Mouse (Mus musculus): ENCODE measurements around the gene Pdzk1. TPM values are rescaled to one million over a fixed set of nuclear protein-coding genes. Genes with fewer than 3 reads are reported as not detected.

The Pdzk1 gene
- 0.38 and 0.50 TPM in 2 replicates for polyA plus RNA-seq (2014; fragmentation: Nextera tagmentation; extraction: Ambion mirVana)

GRCm38 (mm10) chr3:96828984-96829383 is at the start of gene Pdzk1, which contains the start of gene Cd160:
TSS of gene Pdzk1 (plus strand) at chr3:96829284.
TSS of gene Cd160 (minus strand) at chr3:96829351.
- 65% methylated on average over 1 of the region's 1 CpGs for WGBS
- H3K4me2 ChIP-seq, result no peak within 1 kb of the TSS
- H3K36me3 ChIP-seq (ENCODE audit: control insufficient read depth, insufficient read depth, low read length), result no peaks in the 10 kb centered on the region
- H3K4me1 ChIP-seq (ENCODE audit: control insufficient read depth, insufficient read depth, low read length), result 0 out of 2 replicates have a peak, but pooled peaks cover 2% of the 10 kb centered on the region
- no peak for ATAC-seq (ENCODE audit: low FRiP score)
- peak; percentile 81 for DNase-seq (ENCODE audit: low spot score, missing footprints)
- no peak within 1 kb of the TSS for H3K4me3 ChIP-seq (ENCODE audit: low read depth, low read length)
- no peaks in the 10 kb centered on the region for H3K27me3 ChIP-seq (ENCODE audit: control insufficient read depth, insufficient read depth, low read length)
- no peaks in the 10 kb centered on the region for H3K9me3 ChIP-seq (ENCODE audit: control insufficient read depth, low read length)
- H3K9ac ChIP-seq (ENCODE audit: low read length), result no peak within 1 kb of the TSS
- no peak within 1 kb of the TSS for H3K27ac ChIP-seq (ENCODE audit: low read depth, low read length)

DNA sequence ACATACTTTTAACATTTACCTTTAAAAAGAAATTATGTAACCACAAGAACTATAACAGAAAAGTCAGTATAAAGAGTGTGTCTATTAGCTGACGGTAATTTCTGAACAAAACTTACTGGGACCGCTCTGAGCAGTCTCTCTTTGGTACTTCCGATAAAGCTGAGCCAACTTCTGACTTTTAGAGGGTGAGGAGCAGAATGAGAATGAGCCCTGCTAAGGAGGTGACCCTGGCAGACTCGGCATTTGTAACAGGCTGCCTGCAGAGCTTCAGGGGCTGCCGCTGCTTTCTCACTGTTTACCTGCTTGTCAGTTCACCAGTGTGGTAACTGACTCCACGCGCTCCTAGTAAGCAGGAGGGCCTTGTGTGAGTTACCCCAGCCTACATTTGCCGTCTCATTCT is 46.8 kb upstream of the Pdzk1 start:
- DNase-seq (ENCODE audit: low spot score, missing footprints) (no peak), ATAC-seq (ENCODE audit: low FRiP score) (no peak)
- 82% methylated on average over 8 of the region's 8 CpGs for WGBS
- Histone ChIP-seq H3K4me1 (ENCODE audit: control insufficient read depth, insufficient read depth, low read length) (no peaks in the 10 kb centered on the region), H3K27me3 (ENCODE audit: control insufficient read depth, insufficient read depth, low read length) (no peaks in the 10 kb centered on the region), H3K27ac (ENCODE audit: low read depth, low read length) (no peak overlapping the region), H3K36me3 (ENCODE audit: control insufficient read depth, insufficient read depth, low read length) (no peaks in the 10 kb centered on the region), H3K9ac (ENCODE audit: low read length) (no peak overlapping the region), H3K9me3 (ENCODE audit: control insufficient read depth, low read length) (no peaks in the 10 kb centered on the region), H3K4me3 (ENCODE audit: low read depth, low read length) (no peak overlapping the region), H3K4me2 (no peak overlapping the region)

GRCm38 (mm10) chr3:96787784-96788183 is 41.3 kb upstream of the Pdzk1 start:
- H3K4me1 ChIP-seq (ENCODE audit: control insufficient read depth, insufficient read depth, low read length), result no peaks in the 10 kb centered on the region
- no peak overlapping the region for H3K4me2 ChIP-seq
- DNase-seq (ENCODE audit: low spot score, missing footprints), result no peak
- WGBS, result 95% methylated on average over 1 of the region's 1 CpGs
- no peak for ATAC-seq (ENCODE audit: low FRiP score)
- H3K27me3 ChIP-seq (ENCODE audit: control insufficient read depth, insufficient read depth, low read length), result no peaks in the 10 kb centered on the region
- no peaks in the 10 kb centered on the region for H3K9me3 ChIP-seq (ENCODE audit: control insufficient read depth, low read length)
- H3K9ac ChIP-seq (ENCODE audit: low read length), result no peak overlapping the region
- H3K36me3 ChIP-seq (ENCODE audit: control insufficient read depth, insufficient read depth, low read length), result peaks cover 3% of the 10 kb centered on the region; the same call in 1 of the 2 replicates
- no peak overlapping the region for H3K4me3 ChIP-seq (ENCODE audit: low read depth, low read length)
- H3K27ac ChIP-seq (ENCODE audit: low read depth, low read length), result no peak overlapping the region

GRCm38 (mm10) chr3:96788506-96788905 is 40.6 kb upstream of the Pdzk1 start:
- H3K9ac ChIP-seq (ENCODE audit: low read length), result no peak overlapping the region
- no peak for ATAC-seq (ENCODE audit: low FRiP score)
- no peak overlapping the region for H3K27ac ChIP-seq (ENCODE audit: low read depth, low read length)
- WGBS, result 89% methylated on average over 8 of the region's 8 CpGs
- H3K9me3 ChIP-seq (ENCODE audit: control insufficient read depth, low read length), result no peaks in the 10 kb centered on the region
- H3K4me1 ChIP-seq (ENCODE audit: control insufficient read depth, insufficient read depth, low read length), result no peaks in the 10 kb centered on the region
- DNase-seq (ENCODE audit: low spot score, missing footprints), result no peak
- no peak overlapping the region for H3K4me2 ChIP-seq
- no peak overlapping the region for H3K4me3 ChIP-seq (ENCODE audit: low read depth, low read length)
- no peaks in the 10 kb centered on the region for H3K27me3 ChIP-seq (ENCODE audit: control insufficient read depth, insufficient read depth, low read length)
- H3K36me3 ChIP-seq (ENCODE audit: control insufficient read depth, insufficient read depth, low read length), result peaks cover 3% of the 10 kb centered on the region; the same call in 1 of the 2 replicates

DNA sequence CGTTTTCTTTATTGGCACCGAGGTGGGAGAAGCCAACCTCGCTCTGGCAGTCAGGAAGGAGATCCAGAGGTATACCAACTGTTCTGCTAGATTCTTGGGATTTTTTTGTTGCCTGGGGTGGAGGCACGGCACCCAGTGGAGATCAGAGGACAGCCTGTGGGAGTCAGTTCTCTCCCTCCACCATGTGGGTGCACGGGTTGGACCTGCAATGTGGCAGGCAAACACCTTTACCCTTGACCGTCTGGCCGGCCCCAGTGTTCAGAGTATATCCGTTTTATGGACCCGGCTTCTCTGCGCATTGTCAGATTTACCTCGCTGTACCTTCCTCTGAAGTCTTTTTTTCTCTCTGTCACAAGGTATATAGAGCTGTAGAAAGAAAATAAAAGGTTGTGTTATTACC is 28.8 kb upstream of the Pdzk1 start:
- Histone ChIP-seq H3K36me3 (ENCODE audit: control insufficient read depth, insufficient read depth, low read length) (no peaks in the 10 kb centered on the region), H3K9me3 (ENCODE audit: control insufficient read depth, low read length) (no peaks in the 10 kb centered on the region), H3K4me2 (no peak overlapping the region), H3K4me3 (ENCODE audit: low read depth, low read length) (no peak overlapping the region), H3K27me3 (ENCODE audit: control insufficient read depth, insufficient read depth, low read length) (no peaks in the 10 kb centered on the region), H3K9ac (ENCODE audit: low read length) (no peak overlapping the region), H3K27ac (ENCODE audit: low read depth, low read length) (no peak overlapping the region), H3K4me1 (ENCODE audit: control insufficient read depth, insufficient read depth, low read length) (no peaks in the 10 kb centered on the region)
- ATAC-seq (ENCODE audit: low FRiP score) (no peak), DNase-seq (ENCODE audit: low spot score, missing footprints) (no peak)
- WGBS, result 89% methylated on average over 11 of the region's 11 CpGs

DNA sequence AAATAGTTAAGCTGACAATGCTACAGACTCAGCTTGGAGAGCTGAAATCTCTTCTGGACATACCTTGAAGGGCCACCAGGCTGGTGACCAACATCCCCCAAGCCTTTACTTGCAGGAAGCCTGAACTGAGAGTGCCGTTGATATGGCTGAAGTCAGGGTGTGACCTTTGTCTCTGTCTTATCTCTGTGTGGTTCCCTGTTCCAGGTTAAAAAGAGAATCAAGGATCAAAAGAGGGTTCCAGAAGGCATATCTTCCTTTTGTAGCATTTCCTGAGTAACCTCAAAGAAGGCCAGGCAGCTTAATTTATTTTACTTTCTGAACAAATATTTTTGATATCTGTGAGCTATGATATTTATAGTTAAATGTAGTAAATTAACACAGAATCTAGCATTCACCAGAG is 26.9 kb upstream of the Pdzk1 start:
- Histone ChIP-seq H3K9ac (ENCODE audit: low read length) (no peak overlapping the region), H3K27me3 (ENCODE audit: control insufficient read depth, insufficient read depth, low read length) (no peaks in the 10 kb centered on the region), H3K36me3 (ENCODE audit: control insufficient read depth, insufficient read depth, low read length) (no peaks in the 10 kb centered on the region), H3K4me3 (ENCODE audit: low read depth, low read length) (no peak overlapping the region), H3K27ac (ENCODE audit: low read depth, low read length) (no peak overlapping the region), H3K4me1 (ENCODE audit: control insufficient read depth, insufficient read depth, low read length) (no peaks in the 10 kb centered on the region), H3K9me3 (ENCODE audit: control insufficient read depth, low read length) (no peaks in the 10 kb centered on the region), H3K4me2 (no peak overlapping the region)
- WGBS, result 76% methylated on average over 1 of the region's 1 CpGs
- no peak for ATAC-seq (ENCODE audit: low FRiP score)
- DNase-seq (ENCODE audit: low spot score, missing footprints), result no peak

DNA sequence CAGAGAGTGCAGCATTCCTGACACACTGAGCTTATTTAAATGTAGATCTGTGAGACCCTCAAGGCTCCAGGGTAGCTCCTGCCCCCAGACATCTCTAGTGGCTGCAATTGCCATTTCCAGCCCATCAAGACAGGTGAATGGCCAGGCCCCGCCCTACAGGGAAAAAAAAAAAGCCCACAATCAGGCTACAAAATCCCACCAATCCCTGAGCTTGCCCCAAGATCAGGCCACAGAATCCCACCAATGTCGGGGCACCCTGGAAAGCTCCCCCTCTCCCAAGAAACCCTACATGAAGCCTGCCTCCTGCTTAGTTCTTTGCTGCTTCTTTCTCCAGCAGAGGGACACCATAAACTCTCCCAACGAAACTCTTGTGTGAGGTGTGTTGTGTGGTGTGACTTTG is 20.9 kb upstream of the Pdzk1 start:
- 79% methylated on average over 3 of the region's 3 CpGs for WGBS
- H3K36me3 ChIP-seq (ENCODE audit: control insufficient read depth, insufficient read depth, low read length), result no peaks in the 10 kb centered on the region
- ATAC-seq (ENCODE audit: low FRiP score), result no peak
- H3K4me1 ChIP-seq (ENCODE audit: control insufficient read depth, insufficient read depth, low read length), result no peaks in the 10 kb centered on the region
- H3K27ac ChIP-seq (ENCODE audit: low read depth, low read length), result no peak overlapping the region
- H3K4me3 ChIP-seq (ENCODE audit: low read depth, low read length), result no peak overlapping the region
- no peaks in the 10 kb centered on the region for H3K9me3 ChIP-seq (ENCODE audit: control insufficient read depth, low read length)
- no peak overlapping the region for H3K9ac ChIP-seq (ENCODE audit: low read length)
- DNase-seq (ENCODE audit: low spot score, missing footprints), result no peak
- H3K4me2 ChIP-seq, result no peak overlapping the region
- H3K27me3 ChIP-seq (ENCODE audit: control insufficient read depth, insufficient read depth, low read length), result no peaks in the 10 kb centered on the region

- H3K27me3 ChIP-seq (ENCODE audit: control insufficient read depth, insufficient read depth, low read length), result no peaks in the 10 kb centered on the region
- WGBS, result 79% methylated on average over 3 of the region's 3 CpGs
Observed at GRCm38 (mm10) chr3:96808651-96809050, 20.4 kb upstream of the Pdzk1 start.

DNA sequence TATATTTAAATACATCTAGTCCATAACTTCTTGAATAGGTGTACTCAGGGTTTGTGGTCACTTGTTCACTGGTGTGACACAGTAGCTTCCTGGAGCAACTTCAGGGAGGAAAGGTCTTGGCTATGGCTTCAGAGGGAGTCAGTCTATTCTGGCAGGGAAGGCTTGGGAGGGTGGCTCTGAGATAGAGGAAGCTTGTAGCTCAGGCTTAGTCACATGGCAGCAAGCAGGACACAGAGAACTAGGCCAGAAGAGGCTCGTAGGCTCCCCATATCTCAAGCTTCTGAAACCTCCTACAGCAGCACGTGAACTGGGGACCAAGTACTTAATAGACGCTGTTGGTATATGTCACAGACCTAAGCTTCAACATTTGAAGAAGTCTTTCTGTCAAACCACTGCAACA is 17.9 kb upstream of the Pdzk1 start:
- DNase-seq (ENCODE audit: low spot score, missing footprints), result no peak
- no peak for ATAC-seq (ENCODE audit: low FRiP score)

More at GRCm38 (mm10) chr3:96808651-96809050, 20.4 kb upstream of the Pdzk1 start:
- Histone ChIP-seq H3K27ac (ENCODE audit: low read depth, low read length) (no peak overlapping the region), H3K4me1 (ENCODE audit: control insufficient read depth, insufficient read depth, low read length) (no peaks in the 10 kb centered on the region), H3K9ac (ENCODE audit: low read length) (no peak overlapping the region), H3K4me3 (ENCODE audit: low read depth, low read length) (no peak overlapping the region), H3K9me3 (ENCODE audit: control insufficient read depth, low read length) (no peaks in the 10 kb centered on the region), H3K36me3 (ENCODE audit: control insufficient read depth, insufficient read depth, low read length) (no peaks in the 10 kb centered on the region), H3K4me2 (no peak overlapping the region)
- ATAC-seq (ENCODE audit: low FRiP score) (no peak), DNase-seq (ENCODE audit: low spot score, missing footprints) (no peak)

More for the DNA sequence above, 17.9 kb upstream of the Pdzk1 start:
- H3K9ac ChIP-seq (ENCODE audit: low read length), result no peak overlapping the region
- H3K4me1 ChIP-seq (ENCODE audit: control insufficient read depth, insufficient read depth, low read length), result no peaks in the 10 kb centered on the region
- no peaks in the 10 kb centered on the region for H3K9me3 ChIP-seq (ENCODE audit: control insufficient read depth, low read length)
- 82% methylated on average over 3 of the region's 3 CpGs for WGBS
- H3K4me2 ChIP-seq, result no peak overlapping the region
- H3K27ac ChIP-seq (ENCODE audit: low read depth, low read length), result no peak overlapping the region
- H3K36me3 ChIP-seq (ENCODE audit: control insufficient read depth, insufficient read depth, low read length), result no peaks in the 10 kb centered on the region
- no peak overlapping the region for H3K4me3 ChIP-seq (ENCODE audit: low read depth, low read length)
- H3K27me3 ChIP-seq (ENCODE audit: control insufficient read depth, insufficient read depth, low read length), result no peaks in the 10 kb centered on the region
